Mouse (Mus musculus): ENCODE data around the gene Zfp791. TPM values are rescaled to one million over a fixed set of nuclear protein-coding genes. Genes with fewer than 3 reads are reported as not detected.
A peak's percentile ranks its signal among the peaks of the same experiment; 100 is the strongest.

Zfp791 gene
- polyA plus RNA-seq, 1 experiment from 2014 or later = 2.6 TPM

DNA sequence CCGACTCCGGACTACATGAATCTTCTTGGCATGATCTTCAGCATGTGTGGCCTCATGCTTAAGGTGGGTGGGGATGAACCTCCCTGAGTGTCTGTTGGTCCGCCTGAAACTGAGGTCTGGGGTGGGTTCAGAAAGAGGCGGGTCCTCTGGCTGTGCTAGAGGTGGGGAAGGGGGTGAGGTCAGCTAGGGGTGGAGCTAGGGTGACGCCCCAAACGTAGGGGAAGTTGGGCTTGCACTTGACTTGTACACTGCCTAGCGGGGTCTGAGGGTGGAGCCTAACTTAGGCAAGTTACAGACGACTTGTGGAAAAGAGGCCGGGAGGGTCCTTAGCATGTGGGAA is 41.7 kb downstream of the Zfp791 start, which contains the start of gene Wdr83:
Gene Wdr83 (minus strand): TSS at position 91 of the 340 bp plus-strand sequence.
- peak within 1 kb of the TSS; percentile 79 for H3K9ac ChIP-seq
- peak within 1 kb of the TSS; percentile 83 for H3K4me3 ChIP-seq (replicated peaks)
- H3K36me3 ChIP-seq = peaks cover 36% of the 10 kb centered on the region
- H3K9me3 ChIP-seq (replicated peaks) = no peaks in the 10 kb centered on the region
- ATAC-seq (replicated peaks; ENCODE audit: low FRiP score) = peak; percentile 77
- no peaks in the 10 kb centered on the region for H3K27me3 ChIP-seq
- H3K4me1 ChIP-seq = peaks cover 39% of the 10 kb centered on the region
- H3K4me2 ChIP-seq = peak within 1 kb of the TSS; percentile 75
- WGBS = under 1% methylated on average over 9 of the region's 9 CpGs
- peak within 1 kb of the TSS; percentile 90 for H3K27ac ChIP-seq

DNA sequence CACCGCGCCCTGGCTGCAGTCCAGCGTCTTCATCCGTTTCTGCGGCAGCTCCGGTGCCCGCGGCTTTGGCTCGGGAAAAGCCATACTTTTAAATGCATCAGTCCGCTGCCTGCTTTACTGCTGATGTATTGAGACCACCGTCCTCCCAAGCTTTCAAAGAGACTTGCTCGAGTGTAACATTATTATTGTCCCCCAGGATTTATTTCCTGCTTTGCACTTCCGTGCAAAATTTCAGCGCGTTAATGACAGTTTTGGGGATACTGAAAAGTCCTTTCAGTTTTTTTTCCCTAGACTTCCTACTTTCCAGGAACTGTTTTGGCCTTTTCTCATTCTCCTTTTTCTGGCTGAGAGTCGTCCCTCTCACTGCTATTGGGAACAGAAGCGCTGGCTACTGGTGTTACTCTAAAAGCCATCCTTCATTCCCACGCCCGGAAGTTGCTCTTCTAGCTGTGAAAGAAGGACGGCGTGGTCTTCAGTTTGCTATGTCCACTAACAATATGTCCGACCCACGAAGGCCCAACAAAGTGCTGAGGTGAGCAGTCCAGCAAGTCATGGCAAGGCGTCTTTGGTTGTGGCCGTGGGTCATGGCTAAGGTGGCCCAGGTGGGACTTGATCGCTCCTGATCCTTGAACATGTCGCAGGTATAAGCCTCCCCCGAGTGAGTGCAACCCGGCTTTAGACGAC is 42.2 kb downstream of the Zfp791 start, which contains the start of gene Wdr83os:
Gene Wdr83os (plus strand): TSS at position 209 of the 684 bp plus-strand sequence.
- peak; percentile 2; the same call in 1 of the 2 replicates for ATAC-seq (replicated peaks; ENCODE audit: low FRiP score)
- under 1% methylated on average over 30 of the region's 30 CpGs for WGBS
- Histone ChIP-seq H3K4me1 (peaks cover 39% of the 10 kb centered on the region), H3K36me3 (peaks cover 37% of the 10 kb centered on the region), H3K27me3 (no peaks in the 10 kb centered on the region), H3K9me3 (replicated peaks) (no peaks in the 10 kb centered on the region), H3K4me3 (replicated peaks) (peak within 1 kb of the TSS; percentile 83), H3K4me2 (peak within 1 kb of the TSS; percentile 75), H3K27ac (peak within 1 kb of the TSS; percentile 90), H3K9ac (peak within 1 kb of the TSS; percentile 79)

DNA sequence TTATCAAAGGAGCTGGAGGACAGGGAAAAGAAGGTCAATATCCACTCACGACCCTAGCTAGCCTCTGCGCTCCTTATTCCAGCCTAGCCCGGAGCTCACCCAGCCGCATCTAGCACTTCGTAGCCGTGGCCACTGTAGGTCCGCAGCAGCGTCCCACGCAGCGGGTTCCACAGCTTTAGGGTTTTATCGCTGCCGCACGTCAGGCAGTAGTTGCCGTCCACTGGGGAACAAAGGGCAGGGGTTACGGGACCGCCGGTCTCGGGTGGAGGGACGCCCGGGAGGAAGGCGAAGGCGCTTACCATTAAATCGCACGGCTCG is 42.7 kb downstream of the Zfp791 start:
- peak overlapping the region; percentile 90 for H3K27ac ChIP-seq

DNA sequence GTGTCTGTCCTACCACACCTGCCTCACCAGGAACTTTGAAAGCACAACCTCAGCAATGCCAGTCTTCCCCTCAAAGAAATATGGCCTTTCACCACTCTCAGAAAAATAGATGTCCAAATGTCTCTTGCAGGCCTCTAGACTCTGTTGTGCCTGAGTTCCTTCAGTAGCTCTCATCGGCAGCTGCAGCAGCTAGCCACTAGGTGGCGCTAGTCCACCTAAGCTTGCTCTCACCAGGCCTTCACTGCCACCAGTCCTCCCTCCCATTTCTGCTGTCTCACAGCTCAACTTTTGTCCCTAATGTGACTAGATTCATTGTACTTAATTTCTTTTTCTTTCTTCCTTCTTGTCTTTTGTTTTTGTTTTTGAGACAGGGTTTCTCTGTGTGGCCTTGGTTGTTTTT is 45.9 kb downstream of the Zfp791 start:
- Histone ChIP-seq H3K27me3 (no peaks in the 10 kb centered on the region), H3K4me1 (peaks cover 32% of the 10 kb centered on the region), H3K27ac (no peak overlapping the region), H3K4me2 (no peak overlapping the region), H3K36me3 (peaks cover 56% of the 10 kb centered on the region), H3K9me3 (replicated peaks) (no peaks in the 10 kb centered on the region), H3K9ac (no peak overlapping the region), H3K4me3 (replicated peaks) (no peak overlapping the region)
- ATAC-seq (replicated peaks; ENCODE audit: low FRiP score) = no peak
- WGBS = 0% methylated on average over 2 of the region's 2 CpGs

More for the DNA sequence above, 42.7 kb downstream of the Zfp791 start:
- H3K9ac ChIP-seq = peak overlapping the region; percentile 79
- no peaks in the 10 kb centered on the region for H3K27me3 ChIP-seq
- under 1% methylated on average over 25 of the region's 25 CpGs for WGBS
- H3K9me3 ChIP-seq (replicated peaks) = no peaks in the 10 kb centered on the region
- H3K4me3 ChIP-seq (replicated peaks) = peak overlapping the region; percentile 83
- peak overlapping the region; percentile 75 for H3K4me2 ChIP-seq
- ATAC-seq (replicated peaks; ENCODE audit: low FRiP score) = no peak
- peaks cover 37% of the 10 kb centered on the region for H3K36me3 ChIP-seq
- H3K4me1 ChIP-seq = peaks cover 39% of the 10 kb centered on the region

DNA sequence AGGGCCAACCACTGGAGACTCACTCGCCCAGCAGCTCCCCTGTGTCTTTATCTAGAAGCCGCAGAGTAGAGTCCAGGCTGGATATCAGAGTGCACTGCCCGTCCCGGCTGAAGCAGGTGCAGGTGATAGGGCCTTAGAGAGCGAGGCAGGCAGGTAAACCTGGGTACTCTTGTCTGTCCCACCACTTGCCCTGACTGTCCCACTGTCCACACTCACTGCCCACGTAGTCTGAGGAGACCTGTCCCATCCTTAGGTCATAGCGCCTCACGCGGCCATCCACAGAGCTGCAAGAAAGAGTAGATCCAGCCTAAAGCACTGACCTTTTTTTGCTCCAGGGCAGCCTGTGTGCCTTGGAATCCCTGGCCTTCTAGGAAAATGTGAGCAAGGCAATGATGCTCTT is 46.9 kb downstream of the Zfp791 start:
- 82% methylated on average over 9 of the region's 9 CpGs for WGBS
- H3K27me3 ChIP-seq = no peaks in the 10 kb centered on the region

DNA sequence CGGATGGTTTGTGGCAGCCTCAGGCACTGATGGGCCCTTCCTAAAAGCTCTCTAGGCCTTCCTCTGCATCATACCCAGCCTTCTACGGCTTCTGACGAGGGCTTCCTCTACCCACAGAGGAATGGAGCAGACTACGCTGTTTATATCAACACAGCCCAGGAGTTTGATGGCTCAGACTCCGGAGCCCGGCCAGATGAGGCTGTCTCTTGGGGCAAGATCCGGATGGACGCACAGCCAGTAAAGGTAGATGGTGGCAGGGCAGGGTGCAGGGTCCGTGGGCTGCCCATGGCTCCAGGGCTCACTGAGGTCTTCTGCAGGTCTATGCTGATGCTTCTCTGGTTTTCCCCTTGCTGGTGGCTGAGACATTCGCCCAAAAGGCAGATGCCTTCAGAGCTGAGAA is 48.3 kb downstream of the Zfp791 start:
- peaks cover 56% of the 10 kb centered on the region for H3K36me3 ChIP-seq
- no peak overlapping the region for H3K9ac ChIP-seq
- no peaks in the 10 kb centered on the region for H3K27me3 ChIP-seq
- H3K9me3 ChIP-seq (replicated peaks) = no peaks in the 10 kb centered on the region
- WGBS = 86% methylated on average over 10 of the region's 10 CpGs
- H3K27ac ChIP-seq = no peak overlapping the region
- no peak overlapping the region for H3K4me3 ChIP-seq (replicated peaks)
- H3K4me1 ChIP-seq = peaks cover 25% of the 10 kb centered on the region
- H3K4me2 ChIP-seq = no peak overlapping the region
- no peak for ATAC-seq (replicated peaks; ENCODE audit: low FRiP score)

More for the DNA sequence above, 46.9 kb downstream of the Zfp791 start:
- H3K9ac ChIP-seq = no peak overlapping the region
- no peak overlapping the region for H3K4me3 ChIP-seq (replicated peaks)
- peaks cover 25% of the 10 kb centered on the region for H3K4me1 ChIP-seq
- H3K27ac ChIP-seq = no peak overlapping the region
- no peaks in the 10 kb centered on the region for H3K9me3 ChIP-seq (replicated peaks)
- H3K36me3 ChIP-seq = peaks cover 56% of the 10 kb centered on the region
- H3K4me2 ChIP-seq = no peak overlapping the region
- ATAC-seq (replicated peaks; ENCODE audit: low FRiP score) = no peak

DNA sequence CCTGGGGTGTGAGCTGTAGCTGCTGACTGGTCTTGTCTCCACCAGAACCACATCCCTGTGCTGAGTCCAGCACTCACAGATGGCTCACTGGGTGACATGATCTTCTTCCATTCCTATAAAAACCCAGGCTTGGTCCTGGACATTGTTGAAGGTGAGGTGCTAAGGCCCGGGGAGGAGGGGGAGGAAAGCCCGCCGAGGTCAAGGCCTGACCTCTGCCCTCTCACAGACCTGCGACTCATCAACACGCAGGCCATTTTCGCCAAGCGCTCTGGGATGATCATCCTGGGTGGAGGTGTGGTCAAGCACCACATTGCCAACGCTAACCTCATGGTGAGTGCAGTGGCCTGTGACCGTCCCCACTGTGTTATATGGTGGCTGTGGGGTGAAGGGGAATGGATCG is 48.7 kb downstream of the Zfp791 start:
- H3K9me3 ChIP-seq (replicated peaks) = no peaks in the 10 kb centered on the region
- H3K27ac ChIP-seq = no peak overlapping the region
- no peak overlapping the region for H3K4me2 ChIP-seq
- H3K4me1 ChIP-seq = peaks cover 21% of the 10 kb centered on the region
- peaks cover 56% of the 10 kb centered on the region for H3K36me3 ChIP-seq
- 75% methylated on average over 10 of the region's 10 CpGs for WGBS
- no peaks in the 10 kb centered on the region for H3K27me3 ChIP-seq
- H3K9ac ChIP-seq = no peak overlapping the region
- no peak overlapping the region for H3K4me3 ChIP-seq (replicated peaks)
- no peak for ATAC-seq (replicated peaks; ENCODE audit: low FRiP score)

DNA sequence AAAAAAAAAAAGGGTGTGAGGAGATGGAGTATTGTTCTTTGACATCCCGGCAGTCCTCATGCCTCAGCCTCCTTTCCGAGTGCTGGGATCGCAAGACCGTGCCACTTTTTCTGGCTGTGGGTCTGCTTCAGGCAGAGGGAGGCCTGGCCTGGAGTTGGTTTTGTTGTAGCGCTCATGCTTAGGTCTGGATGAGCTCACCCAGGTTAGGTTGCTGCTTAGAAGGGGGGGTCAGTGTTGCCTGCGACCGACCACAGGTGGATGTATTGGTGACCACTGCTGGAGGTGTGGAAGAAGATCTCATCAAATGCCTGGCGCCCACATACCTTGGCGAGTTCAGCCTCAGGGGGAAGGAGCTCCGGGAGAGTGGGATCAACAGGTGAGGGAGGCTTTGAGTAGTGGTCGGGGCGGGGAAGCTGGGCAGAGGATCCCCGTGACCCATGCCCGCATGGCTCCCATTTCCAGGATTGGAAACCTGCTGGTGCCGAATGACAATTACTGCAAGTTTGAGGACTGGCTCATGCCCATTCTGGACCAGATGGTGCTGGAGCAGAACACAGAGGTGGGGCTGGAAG is 49.8 kb downstream of the Zfp791 start:
- H3K4me2 ChIP-seq = peak overlapping the region; percentile 78

DNA sequence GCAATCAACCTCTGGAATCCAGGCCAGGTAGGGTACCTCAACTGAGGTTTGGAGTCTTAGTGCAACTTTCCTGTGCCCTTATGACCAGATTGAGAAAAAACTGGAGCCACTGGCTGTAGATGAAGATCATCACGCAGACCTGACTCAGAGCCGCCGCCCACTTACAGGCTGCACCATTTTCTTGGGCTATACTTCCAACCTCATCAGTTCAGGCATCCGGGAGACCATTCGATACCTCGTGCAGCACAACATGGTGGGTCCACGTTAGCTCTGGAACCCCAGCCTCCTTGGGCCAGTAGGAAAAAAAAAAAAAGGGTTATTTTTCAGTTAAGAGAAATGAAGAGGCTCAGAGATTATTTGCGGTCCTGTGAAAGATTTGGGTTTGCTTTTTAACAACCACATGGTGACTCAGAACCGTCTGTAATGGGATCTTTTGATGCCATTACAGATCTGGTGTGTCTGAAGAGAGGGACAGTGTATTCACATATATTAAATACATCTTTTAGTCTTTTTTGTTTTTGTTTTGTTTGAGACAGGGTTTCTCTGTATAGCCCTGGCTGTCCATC is 50.4 kb downstream of the Zfp791 start:
- Histone ChIP-seq H3K36me3 (peaks cover 45% of the 10 kb centered on the region), H3K4me2 (peak overlapping the region; percentile 78), H3K27me3 (no peaks in the 10 kb centered on the region), H3K27ac (peak overlapping the region; percentile 99), H3K9me3 (replicated peaks) (no peaks in the 10 kb centered on the region), H3K4me3 (replicated peaks) (peak overlapping the region; percentile 89), H3K4me1 (peaks cover 21% of the 10 kb centered on the region), H3K9ac (peak overlapping the region; percentile 87)
- 30% methylated on average over 9 of the region's 9 CpGs for WGBS
- no peak; the same call in 1 of the 2 replicates for ATAC-seq (replicated peaks; ENCODE audit: low FRiP score)

More for the DNA sequence above, 49.8 kb downstream of the Zfp791 start:
- WGBS = 92% methylated on average over 15 of the region's 15 CpGs
- H3K4me3 ChIP-seq (replicated peaks) = peak overlapping the region; percentile 89
- no peak for ATAC-seq (replicated peaks; ENCODE audit: low FRiP score)
- H3K9ac ChIP-seq = no peak overlapping the region
- peaks cover 47% of the 10 kb centered on the region for H3K36me3 ChIP-seq
- no peaks in the 10 kb centered on the region for H3K9me3 ChIP-seq (replicated peaks)
- no peak overlapping the region for H3K27ac ChIP-seq
- peaks cover 21% of the 10 kb centered on the region for H3K4me1 ChIP-seq
- no peaks in the 10 kb centered on the region for H3K27me3 ChIP-seq

DNA sequence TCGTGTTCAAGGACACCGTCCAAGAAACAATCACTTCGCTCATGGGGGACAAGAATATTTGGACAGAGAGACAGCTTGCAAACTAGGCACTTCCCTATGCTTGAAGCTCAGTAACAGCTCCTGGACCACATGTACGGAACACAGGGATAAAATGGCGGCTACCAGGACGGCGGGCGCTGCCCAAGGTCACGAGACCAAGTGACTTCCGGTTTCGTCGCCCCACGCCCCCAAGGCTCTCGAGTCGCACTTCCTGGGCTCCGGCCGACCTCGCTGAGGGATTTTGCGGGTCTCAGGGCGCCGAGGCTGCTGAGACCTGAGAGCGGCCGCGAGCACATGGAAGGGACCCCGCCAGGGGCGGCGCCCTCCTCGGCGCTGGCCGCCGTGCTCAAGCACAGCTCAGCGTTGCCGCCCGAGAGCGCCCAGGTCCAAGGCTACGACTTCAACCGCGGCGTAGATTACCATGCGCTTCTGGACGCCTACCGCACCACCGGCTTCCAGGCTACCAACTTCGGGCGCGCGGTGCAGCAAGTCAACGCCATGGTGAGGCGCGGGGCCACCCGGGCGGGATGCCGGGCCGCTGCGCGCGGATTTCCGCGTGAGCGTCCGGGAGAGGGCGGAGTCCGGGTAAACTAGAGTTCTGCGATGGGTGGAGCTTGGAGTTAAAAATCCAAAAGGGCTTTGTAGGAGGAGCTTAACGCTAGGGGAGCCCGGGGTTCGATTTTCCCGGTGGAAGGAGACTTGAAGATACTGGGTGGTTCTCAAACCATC is 51.2 kb downstream of the Zfp791 start, which contains the start of gene Dhps:
Gene Dhps (plus strand): TSS at position 244 of the 768 bp plus-strand sequence.
- peak within 1 kb of the TSS; percentile 99 for H3K27ac ChIP-seq
- H3K36me3 ChIP-seq = peaks cover 47% of the 10 kb centered on the region
- peak within 1 kb of the TSS; percentile 89 for H3K4me3 ChIP-seq (replicated peaks)
- WGBS = under 1% methylated on average over 68 of the region's 68 CpGs
- peaks cover 21% of the 10 kb centered on the region for H3K4me1 ChIP-seq
- H3K9ac ChIP-seq = peak within 1 kb of the TSS; percentile 87
- H3K4me2 ChIP-seq = peak within 1 kb of the TSS; percentile 78
- ATAC-seq (replicated peaks; ENCODE audit: low FRiP score) = peak; percentile 91
- H3K9me3 ChIP-seq (replicated peaks) = no peaks in the 10 kb centered on the region
- H3K27me3 ChIP-seq = no peaks in the 10 kb centered on the region

DNA sequence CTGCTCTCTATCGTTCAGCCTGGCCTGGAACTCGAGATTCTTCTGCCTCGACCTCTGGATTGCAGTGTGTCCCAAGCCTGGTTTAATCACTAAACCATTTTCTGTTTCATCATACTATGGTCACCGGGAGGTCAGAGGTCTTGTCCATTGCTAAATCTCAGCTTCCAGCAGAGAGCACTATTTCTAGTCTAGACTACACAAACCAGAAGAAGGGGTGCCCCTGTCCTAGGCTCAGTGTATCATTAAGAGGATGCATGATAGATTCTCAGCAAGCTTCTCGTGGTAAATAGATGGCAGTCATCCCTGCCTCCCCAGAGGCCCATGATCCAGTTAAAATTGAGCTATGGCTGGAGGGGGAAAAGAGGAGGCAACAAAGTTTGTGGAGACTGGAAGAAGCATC is 51.9 kb downstream of the Zfp791 start:
- peak overlapping the region; percentile 89 for H3K4me3 ChIP-seq (replicated peaks)
- peaks cover 47% of the 10 kb centered on the region for H3K36me3 ChIP-seq
- H3K4me2 ChIP-seq = peak overlapping the region; percentile 78
- 74% methylated on average over 5 of the region's 5 CpGs for WGBS
- no peak for ATAC-seq (replicated peaks; ENCODE audit: low FRiP score)
- H3K27ac ChIP-seq = peak overlapping the region; percentile 99
- 0 out of 2 replicates have a peak overlapping the region, but pooled peaks have one; percentile 87 for H3K9ac ChIP-seq
- no peaks in the 10 kb centered on the region for H3K27me3 ChIP-seq
- H3K4me1 ChIP-seq = peaks cover 21% of the 10 kb centered on the region
- no peaks in the 10 kb centered on the region for H3K9me3 ChIP-seq (replicated peaks)

DNA sequence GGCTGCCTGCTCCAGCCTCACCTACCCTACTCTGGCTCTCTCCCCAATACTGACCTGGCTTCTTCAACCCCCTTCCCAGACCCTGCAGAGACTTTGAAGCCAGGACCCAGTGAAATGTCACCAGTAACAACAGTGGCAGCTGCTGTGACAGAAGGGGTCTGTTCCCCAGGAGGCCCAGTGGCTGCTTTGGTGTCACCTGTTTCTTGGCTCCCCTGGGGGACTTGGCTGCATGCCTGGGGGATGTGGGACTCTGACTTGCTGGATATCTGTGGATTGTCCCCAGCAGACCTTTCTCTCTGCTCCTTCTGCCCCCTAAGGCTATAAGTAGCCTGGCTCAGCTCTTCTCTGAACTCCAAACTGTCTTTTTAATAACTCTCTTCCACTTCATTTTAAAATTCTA is 54.9 kb downstream of the Zfp791 start, which contains the start of gene Gm5741:
Gene Gm5741 (minus strand): TSS at position 1 of the 400 bp plus-strand sequence.
- H3K27me3 ChIP-seq = no peaks in the 10 kb centered on the region
- H3K36me3 ChIP-seq = peaks cover 36% of the 10 kb centered on the region
- H3K4me3 ChIP-seq (replicated peaks) = no peak within 1 kb of the TSS
- H3K9ac ChIP-seq = no peak within 1 kb of the TSS
- no peaks in the 10 kb centered on the region for H3K9me3 ChIP-seq (replicated peaks)
- H3K4me2 ChIP-seq = no peak within 1 kb of the TSS
- ATAC-seq (replicated peaks; ENCODE audit: low FRiP score) = no peak
- no peak within 1 kb of the TSS for H3K27ac ChIP-seq
- H3K4me1 ChIP-seq = peaks cover 15% of the 10 kb centered on the region

Measured in kidney, embryonic 15.5 days (tissue).